Mouse (Mus musculus) MEL (cell line): ENCODE results near the gene Gm44965.

Source experiments
- MAX ChIP-seq: IDR thresholded peaks from 2 replicates; pipeline ENCODE4 v1.6.1; 2011; ENCODE audit warnings: low read length, improper control_type of control experiment
- SMC3 ChIP-seq: IDR thresholded peaks from 2 replicates; pipeline ENCODE4 v1.6.1; 2011; ENCODE audit warnings: low read depth, low read length, improper control_type of control experiment

GRCm38 (mm10) chr6:48596545-48597232 lies 2.9 kb downstream of the Gm44965 start:
- TF ChIP-seq SMC3, result no peak
- no peak for TF ChIP-seq MAX
